Comparison of ENCODE assay signal across 28 mouse cellular contexts in genomic region chr19:53454571-53454970, GRCm38 (mm10).
DNase-seq lines count a peak whose midpoint lies in the region; ATAC-seq lines count a peak whose summit lies in the region.
"Had no signal": no experiment of that assay in that cellular context is flagged by ENCODE, and none has a peak within 500 bp of the region (broad histone marks: within the 10 kb centered on the region; RNA-seq: fewer than 3 reads in every experiment).

No protein-coding gene starts in this region.

- peaks cover 8% of the 10 kb centered on the region for H3K4me1 ChIP-seq in liver, embryonic 11.5 days (replicated peaks; ENCODE audit: control insufficient read depth, insufficient read depth, low read length)

- H3K36me3 ChIP-seq in liver, embryonic 11.5 days (ENCODE audit: control insufficient read depth, insufficient read depth, low read length): no peaks in the 10 kb centered on the region
- H3K36me3 ChIP-seq: hindbrain, embryonic 15.5 days; kidney, embryonic 15.5 days; limb, embryonic 10.5 days; limb, embryonic 15.5 days; midbrain, embryonic 10.5 days; neural tube, embryonic 12.5 days had no signal

- no peak overlapping the region for H3K4me3 ChIP-seq in liver, embryonic 11.5 days (ENCODE audit: low read depth, low read length)
- H3K4me3 ChIP-seq: erythroblast, embryonic 14.5 days; hindbrain, embryonic 15.5 days; kidney, embryonic 15.5 days; limb, embryonic 10.5 days; limb, embryonic 15.5 days; midbrain, embryonic 10.5 days; myocyte; neural tube, embryonic 12.5 days had no signal

- H3K27me3 ChIP-seq in liver, embryonic 11.5 days (replicated peaks; ENCODE audit: control insufficient read depth, insufficient read depth, low read length): no peaks in the 10 kb centered on the region
- H3K27me3 ChIP-seq: hindbrain, embryonic 15.5 days; Patski had no signal

- no peak overlapping the region for H3K27ac ChIP-seq in liver, embryonic 11.5 days (ENCODE audit: low read depth, low read length)
- H3K27ac ChIP-seq: hindbrain, embryonic 15.5 days; kidney, embryonic 15.5 days; limb, embryonic 15.5 days; liver, embryonic 14.5 days; neural tube, embryonic 12.5 days had no signal

- WGBS in liver, embryonic 11.5 days: 53% methylated on average over 4 of the region's 4 CpGs

- no peak overlapping the region for H3K9ac ChIP-seq in liver, embryonic 11.5 days (ENCODE audit: low read depth, low read length)
- H3K9ac ChIP-seq: hindbrain, embryonic 15.5 days; kidney, embryonic 15.5 days; limb, embryonic 15.5 days; liver, embryonic 14.5 days; neural tube, embryonic 12.5 days had no signal

- DNase-seq in cerebellum, postnatal 4 days (ENCODE audit: low spot score in 2 of 2): no peak
- peak; percentile 95 for DNase-seq in brain, adult 2 months (ENCODE audit: low read depth, low spot score)
- peak; percentile 82 for DNase-seq in cerebellum, adult 8-10 months
- peak; percentile 88 to 89 for DNase-seq in cerebellum, postnatal 25 days
- no peak for DNase-seq in frontal cortex, postnatal 14 days (ENCODE audit: low spot score in 2 of 2)
- no peak for DNase-seq in liver, embryonic 11.5 days (ENCODE audit: low spot score)
- DNase-seq: adrenal gland, postnatal 10 days; gastrocnemius, postnatal 10 days; kidney, adult 18-20 months; kidney, postnatal 25 days; lung, adult 2 months; lung, postnatal 14 days; thymus, adult 2 months; thymus, postnatal 4 days had no signal

- H3K9me3 ChIP-seq in liver, embryonic 11.5 days (ENCODE audit: control insufficient read depth, low read length): no peaks in the 10 kb centered on the region
- H3K9me3 ChIP-seq: hindbrain, embryonic 15.5 days; kidney, embryonic 15.5 days; limb, embryonic 10.5 days; limb, embryonic 15.5 days; midbrain, embryonic 10.5 days; neural tube, embryonic 12.5 days had no signal

- ATAC-seq in cerebellum, adult (ENCODE audit: insufficient number of reproducible peaks, low FRiP score, low TSS enrichment): peak; percentile 50
- ATAC-seq in monocyte, adult 5-6 weeks (replicated peaks; ENCODE audit: insufficient number of reproducible peaks, low FRiP score, low TSS enrichment, poor library complexity, severe bottlenecking): no peak
- ATAC-seq in liver, embryonic 11.5 days (replicated peaks; ENCODE audit: low FRiP score): no peak
- ATAC-seq: midbrain, embryonic 16.5 days; Patski had no signal

- H3K4me2 ChIP-seq in liver, embryonic 11.5 days: no peak overlapping the region
- H3K4me2 ChIP-seq: heart, embryonic 11.5 days; hindbrain, embryonic 15.5 days; kidney, embryonic 15.5 days; limb, embryonic 15.5 days; neural tube, embryonic 12.5 days had no signal

Comparison
In these comparisons a context has a peak if more than half of its experiments do, and no peak if none do; other contexts are left out.
1. DNase-seq: peak in brain, adult 2 months (single experiment), cerebellum, adult 8-10 months (single experiment) and cerebellum, postnatal 25 days (2 of 2); none in cerebellum, postnatal 4 days (0 of 2), frontal cortex, postnatal 14 days (0 of 2) and liver, embryonic 11.5 days (single experiment).